Mouse (Mus musculus): ENCODE data around the gene Cep95. TPM values are rescaled to one million over a fixed set of nuclear protein-coding genes. Genes with fewer than 3 reads are reported as not detected.

Cep95 gene
- 1.4 and 1.6 TPM in 2 replicates for polyA plus RNA-seq (2012; rRNA removed)

GRCm38 (mm10) chr11:106788775-106789459 lies at the start of gene Cep95, which contains the start of gene Ddx5:
Gene Cep95, plus strand, starts transcription at chr11:106789252.
Gene Ddx5, minus strand, starts transcription at chr11:106789185.

GRCm38 (mm10) chr11:106750121-106750751 lies 38.8 kb upstream of the Cep95 start, which contains the start of gene Pecam1:
Gene Pecam1, minus strand, starts transcription at chr11:106750628.

GRCm38 (mm10) chr11:106751039-106752018 lies 37.7 kb upstream of the Cep95 start, which contains the start of gene Milr1:
Gene Milr1, plus strand, starts transcription at chr11:106751226.

GRCm38 (mm10) chr11:106779388-106780088 lies 9.5 kb upstream of the Cep95 start, which contains the start of gene Polg2:
Gene Polg2, minus strand, starts transcription at chr11:106779537.

Other genes starting within 250 kb of the Cep95 start
- 11.1 and 12.7 TPM in 2 replicates for gene Tex2, start 175.8 kb upstream of the Cep95 start, polyA plus RNA-seq (2012; rRNA removed)
- 14.1 and 16.5 TPM in 2 replicates for gene Pecam1, start 38.6 kb upstream of the Cep95 start, polyA plus RNA-seq (2012; rRNA removed)
- gene Milr1, start 38.0 kb upstream of the Cep95 start, polyA plus RNA-seq (2012; rRNA removed): 0.64 and 0.90 TPM in 2 replicates
- 12.9 and 13.4 TPM in 2 replicates for gene Polg2, start 9.7 kb upstream of the Cep95 start, polyA plus RNA-seq (2012; rRNA removed)
- 562 and 586 TPM in 2 replicates for gene Ddx5, start 67 bp upstream of the Cep95 start, polyA plus RNA-seq (2012; rRNA removed)
- gene Smurf2, start 131.5 kb downstream of the Cep95 start, polyA plus RNA-seq (2012; rRNA removed): 6.2 and 6.5 TPM in 2 replicates
- 35.9 and 36.3 TPM in 2 replicates for gene Kpna2, start 210.3 kb downstream of the Cep95 start, polyA plus RNA-seq (2012; rRNA removed)
- gene 1810010H24Rik, start 236.4 kb downstream of the Cep95 start, polyA plus RNA-seq (2012; rRNA removed): 3.0 and 3.6 TPM in 2 replicates